Mouse (Mus musculus) thymus, postnatal 0 days (tissue): ENCODE measurements at regions not wholly inside any gene's neighbourhood (a gene's known extent, or its start where the extent isn't known, plus 50 kb on each side); places are given as distances from the start of the nearest gene placed in this dataset.

ENCODE experiments used
- DNase-seq: peaks from one replicate; pipeline ENCODE4 v3.0.0-alpha.2; 2015; ENCODE audit warnings: low spot score

DNA sequence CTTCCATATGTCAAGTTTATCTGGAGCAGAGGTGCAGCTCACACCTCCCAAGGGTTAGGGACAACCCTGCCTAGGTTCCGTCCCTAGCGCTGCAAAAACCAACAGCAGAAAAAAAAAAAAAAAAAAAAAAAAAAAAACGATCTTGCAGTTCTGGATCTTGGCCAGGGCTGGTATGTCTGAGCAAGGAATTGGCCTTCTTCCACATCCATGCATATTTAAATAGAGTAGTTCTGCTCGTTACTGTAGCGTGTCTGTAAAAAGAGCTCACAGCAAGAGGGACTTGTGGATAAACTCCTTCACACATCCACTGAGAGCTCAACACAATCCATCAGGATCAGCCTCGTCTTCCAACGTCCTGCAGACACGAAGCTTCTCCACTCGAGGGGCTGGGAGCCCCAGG is 639.4 kb upstream of the Adam5 start:
- no peak for DNase-seq

DNA sequence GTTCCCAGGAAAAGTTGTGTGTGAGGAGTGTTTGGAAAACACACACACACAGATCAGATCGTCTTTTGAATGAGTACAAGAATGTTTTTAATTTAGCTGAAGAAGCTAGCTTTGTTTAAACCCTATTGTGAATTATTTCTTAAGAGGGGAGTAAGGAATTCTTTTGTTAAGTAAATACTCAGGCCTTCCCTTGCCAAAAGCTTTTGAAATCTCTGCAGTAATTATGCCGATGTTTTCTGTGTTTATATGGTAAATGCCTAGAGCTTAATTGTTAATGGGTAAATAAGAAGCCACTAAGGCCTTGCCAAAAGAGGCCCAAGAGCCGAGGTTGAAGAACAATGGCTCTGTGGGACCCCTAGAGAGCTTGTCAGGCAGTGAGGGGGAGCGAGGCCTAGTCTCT is 638.3 kb upstream of the Adam5 start:
- no peak for DNase-seq

DNA sequence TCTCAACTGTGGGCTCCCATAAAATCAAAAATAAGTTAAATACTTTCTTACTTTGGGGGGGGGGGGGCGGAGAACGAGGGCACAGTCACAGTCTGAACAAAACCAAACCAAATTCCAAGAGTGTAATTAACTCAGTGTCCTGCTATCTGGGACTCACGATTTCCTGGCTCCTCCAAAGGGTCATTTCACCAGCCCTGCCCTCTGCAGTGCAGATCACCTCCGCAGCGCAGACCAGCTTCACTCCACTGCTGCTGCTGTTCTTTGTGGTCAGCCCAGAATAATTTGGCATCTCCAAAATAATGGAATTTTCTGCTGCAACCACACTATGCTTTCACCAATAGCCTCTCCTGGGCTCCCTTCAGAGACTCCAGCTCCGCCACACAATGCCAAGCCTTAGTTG is 631.5 kb upstream of the Adam5 start:
- DNase-seq, result no peak

DNA sequence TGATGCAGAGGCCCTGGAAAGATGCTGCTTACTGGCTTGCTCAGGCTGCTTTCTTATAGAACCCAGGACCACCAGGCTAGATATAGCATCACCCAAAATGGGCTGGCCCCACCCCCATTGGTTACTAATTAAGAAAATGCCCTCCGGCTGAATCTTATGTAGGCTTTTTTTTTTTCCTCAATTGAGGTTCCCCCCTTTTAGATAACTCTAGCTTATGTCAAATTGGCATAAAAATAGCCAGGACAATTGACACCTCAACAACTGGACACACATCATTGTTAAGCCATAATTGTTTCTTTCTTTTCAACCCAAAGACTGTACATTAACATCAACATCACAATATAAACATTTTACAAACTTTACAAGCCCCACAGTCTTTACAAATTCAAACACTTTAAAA is 630.8 kb upstream of the Adam5 start:
- DNase-seq, result no peak

DNA sequence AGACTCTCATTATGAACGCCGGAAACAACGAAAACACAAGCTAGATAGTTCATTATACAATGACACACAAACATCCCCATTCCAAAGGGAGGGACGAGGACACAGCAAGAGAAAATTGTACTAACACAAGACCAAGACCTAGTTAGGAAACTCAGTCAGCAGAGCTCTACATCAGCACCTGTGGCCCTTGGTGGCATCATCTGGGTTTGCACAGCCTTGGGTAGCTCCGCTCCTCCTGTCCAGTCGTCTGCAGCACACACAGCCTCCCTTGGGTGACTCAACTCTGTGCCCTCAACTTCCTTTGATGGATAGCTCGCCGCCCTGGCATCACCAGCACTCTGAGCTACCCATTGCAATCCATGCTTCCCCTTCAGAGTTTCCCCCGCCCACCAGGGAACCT is 629.7 kb upstream of the Adam5 start:
- DNase-seq, result no peak

DNA sequence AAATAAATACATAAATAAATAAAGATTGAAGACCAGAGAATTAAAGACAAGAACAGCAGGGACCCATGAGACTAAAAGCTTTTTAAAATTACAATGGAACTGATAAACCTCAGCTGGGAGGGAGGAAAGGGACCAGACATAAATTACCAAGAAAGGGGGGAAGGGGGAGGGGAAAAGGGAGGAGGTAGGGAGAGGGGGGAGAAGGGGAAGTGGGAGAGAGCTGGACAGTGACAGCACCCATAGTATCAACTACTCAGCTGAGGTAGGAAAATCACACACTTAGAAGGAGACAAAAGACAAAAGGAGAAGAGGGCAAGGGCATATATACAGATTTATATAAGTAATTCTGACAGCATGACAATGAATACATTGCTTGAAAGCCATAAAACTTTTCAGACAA is 626.4 kb upstream of the Adam5 start:
- no peak for DNase-seq

DNA sequence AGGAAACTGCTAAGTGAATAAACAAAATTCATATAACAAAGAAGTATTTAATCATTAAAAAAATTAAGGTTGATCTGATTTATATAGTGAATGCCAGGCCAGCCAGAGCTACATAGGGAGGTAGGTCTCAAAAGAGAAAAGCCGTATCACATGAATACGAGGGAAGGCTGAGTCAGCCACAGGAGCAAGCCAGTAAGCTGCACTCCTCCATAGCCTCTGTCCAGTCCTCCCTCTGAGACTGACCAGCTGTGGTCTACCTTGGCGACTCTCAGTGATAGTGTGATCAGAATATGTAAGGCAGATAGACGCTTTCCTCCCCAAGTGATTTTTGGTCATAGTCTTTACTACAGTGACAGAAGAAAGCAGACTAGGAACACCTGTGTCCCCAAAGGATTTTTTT is 625.4 kb upstream of the Adam5 start:
- no peak for DNase-seq

DNA sequence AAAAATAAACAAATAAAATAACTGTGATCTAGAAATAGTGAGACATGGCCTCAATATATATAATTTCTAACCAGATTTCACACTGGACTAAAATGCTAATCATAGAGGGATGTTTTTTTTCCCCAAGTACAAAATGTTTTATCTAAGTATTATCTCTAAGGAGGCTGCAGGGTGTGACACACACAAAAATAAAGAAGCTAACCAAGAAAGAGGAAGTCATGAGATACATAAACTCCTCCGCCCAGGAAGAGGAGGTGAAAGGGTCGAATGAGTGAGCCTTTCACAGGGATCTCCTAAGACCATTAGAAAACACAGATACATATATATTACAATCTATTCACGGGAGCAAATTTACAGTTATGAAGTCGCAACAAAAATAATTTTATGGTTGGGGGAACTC is 623.7 kb upstream of the Adam5 start:
- no peak for DNase-seq

DNA sequence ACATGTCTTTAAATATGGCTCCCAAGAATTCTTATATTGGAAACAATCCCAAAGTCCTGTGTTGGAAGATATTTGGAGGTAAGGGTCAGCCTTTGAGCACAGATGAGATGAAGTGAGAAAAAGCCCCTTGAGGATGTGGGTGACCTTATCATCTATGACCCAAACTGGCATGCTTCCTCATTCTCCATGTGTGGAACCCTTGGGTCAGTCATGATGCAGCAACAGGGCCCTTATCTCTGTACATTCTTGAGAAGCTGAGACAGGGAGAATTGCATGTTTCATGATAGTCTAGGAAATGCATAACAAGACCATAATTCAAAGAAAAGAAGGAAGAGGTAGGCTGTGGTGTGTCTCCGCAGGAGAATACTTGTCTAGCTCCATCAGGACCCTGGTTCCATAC is 621.8 kb upstream of the Adam5 start:
- no peak for DNase-seq

DNA sequence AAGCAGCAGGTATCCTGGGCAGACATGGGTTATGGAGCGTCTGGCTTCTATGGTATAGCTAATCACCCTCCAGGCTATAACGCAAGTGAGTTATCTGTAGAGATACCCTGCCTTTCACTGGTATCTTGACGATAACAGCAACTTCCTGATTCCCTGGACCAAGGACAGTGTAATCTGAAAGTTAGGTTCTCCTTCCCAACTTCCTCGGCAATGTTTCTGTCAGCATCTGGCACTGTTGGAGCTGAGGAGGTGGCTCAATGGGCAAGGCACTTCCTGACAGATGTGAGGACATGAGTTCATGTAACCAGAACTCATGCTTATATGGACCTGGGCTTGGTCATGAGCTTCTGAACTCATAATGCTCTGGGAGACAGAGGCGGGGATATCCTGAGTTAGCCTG is 620.9 kb upstream of the Adam5 start:
- no peak for DNase-seq

DNA sequence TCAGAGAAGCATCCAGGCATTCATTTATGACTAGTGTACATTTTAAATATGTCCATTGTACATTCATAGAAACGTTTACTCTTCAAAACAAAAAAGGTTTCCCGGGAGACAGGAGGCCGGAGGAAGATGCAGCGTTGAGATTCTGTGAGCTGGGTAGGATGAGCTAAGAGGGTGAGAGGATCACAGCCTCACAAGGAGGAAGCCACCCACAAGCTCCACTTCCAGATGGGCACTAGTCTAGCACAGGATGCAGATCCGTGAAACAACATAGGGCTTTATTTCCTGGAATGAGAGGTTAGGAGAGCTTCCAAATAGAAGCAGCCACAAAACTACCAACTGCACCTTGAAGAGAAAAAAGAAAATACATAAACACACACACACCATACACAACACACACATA is 619.4 kb upstream of the Adam5 start:
- DNase-seq, result no peak

DNA sequence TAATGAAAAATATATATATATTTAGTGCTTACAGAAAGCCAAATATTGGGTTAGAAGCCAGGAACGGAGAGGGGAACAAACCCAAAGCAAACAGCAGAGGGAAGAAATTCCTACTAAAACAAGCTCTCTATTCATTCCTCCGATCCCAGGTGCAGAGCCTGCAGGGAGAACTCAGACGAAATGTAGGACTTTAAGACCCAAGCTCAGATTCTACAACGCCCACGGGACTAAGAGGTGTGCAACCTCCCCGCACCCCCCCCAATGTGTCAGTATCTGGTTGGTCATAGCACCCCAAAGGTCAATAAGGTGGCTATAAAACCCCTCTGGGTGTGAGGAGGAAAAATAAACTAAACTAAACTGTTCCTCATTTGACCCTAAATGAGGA is 616.9 kb upstream of the Adam5 start:
- DNase-seq, result no peak

DNA sequence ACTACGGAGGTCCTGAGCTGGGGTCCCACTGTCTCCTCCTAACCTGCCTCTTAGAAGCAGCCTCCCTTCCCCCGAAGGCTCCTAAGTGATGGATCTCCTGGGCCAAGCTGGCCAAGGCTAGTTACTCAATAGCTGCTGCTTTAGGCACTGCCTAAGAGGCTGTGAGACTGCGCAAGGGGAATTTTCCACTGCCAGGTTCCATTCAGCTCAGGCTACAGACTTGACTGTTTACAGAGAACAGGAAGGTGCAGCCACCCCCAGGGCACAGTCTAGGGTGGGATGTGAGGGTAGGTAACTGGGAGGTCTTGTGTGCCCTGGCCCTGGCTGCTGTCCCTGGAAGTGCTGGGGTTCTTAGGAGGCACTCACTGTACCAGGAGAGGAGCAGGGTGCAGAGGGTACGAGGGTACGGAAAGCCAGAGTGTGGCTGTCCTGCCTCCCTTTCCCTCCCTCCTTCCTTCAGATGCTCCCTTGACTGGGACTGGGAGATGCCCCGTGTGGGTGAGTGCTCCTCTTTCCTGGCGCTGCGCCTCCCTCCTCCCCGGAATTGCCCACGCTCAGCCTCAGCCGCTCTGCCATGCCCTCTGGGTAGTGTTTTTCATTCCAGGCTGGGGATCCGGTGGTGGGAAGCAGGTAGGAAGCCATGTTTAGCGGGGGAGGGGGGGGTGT is 616.4 kb upstream of the Adam5 start:
- no peak for DNase-seq

DNA sequence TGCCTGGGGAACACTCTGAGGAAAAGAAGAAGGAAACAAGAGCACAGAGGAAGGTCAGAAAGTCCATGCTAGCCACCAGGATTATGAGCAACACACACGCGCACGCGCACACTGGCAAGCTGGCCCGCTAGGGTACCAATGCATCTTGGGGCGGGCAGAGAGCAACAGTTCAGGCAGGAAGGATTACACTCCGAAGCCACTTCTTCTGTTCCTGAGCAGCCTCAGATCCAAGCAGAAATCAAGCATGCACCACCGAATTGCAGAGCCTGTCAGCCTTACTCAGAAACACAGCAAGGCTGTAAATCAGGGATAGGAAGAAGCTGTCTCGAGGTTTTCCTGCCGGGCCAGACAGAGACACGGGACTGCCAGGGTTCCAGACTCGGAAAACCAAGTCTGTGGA is 615.8 kb upstream of the Adam5 start:
- DNase-seq, result peak; percentile 9

DNA sequence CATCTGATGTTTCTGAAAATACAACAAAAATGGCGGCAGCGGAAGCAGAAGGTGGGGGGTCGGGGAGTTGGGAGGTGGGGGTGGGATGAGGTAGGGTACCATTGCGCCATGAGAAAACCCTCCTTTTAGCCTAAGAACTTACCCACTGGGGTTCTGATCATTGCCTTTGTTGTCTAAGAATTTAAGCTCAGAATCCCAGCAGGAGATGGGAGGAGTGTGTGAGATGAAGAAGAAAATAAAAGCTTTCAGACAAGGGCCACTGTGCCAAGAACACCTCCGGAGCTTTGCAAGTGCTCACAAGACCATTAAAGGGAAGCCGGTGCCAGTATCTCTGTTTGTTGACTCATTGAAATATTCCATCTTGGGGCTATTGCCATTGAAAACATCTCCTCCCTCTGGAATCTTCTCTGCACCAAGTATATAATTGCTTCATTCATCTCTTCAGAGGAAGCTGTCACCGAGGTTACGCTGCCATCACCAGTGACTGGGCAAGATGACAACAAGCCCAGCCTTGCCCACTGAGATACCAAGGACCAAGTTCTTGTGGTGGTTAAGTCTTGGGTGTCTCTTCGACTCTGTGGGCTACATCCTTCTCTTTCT is 614.0 kb upstream of the Adam5 start:
- no peak for DNase-seq

DNA sequence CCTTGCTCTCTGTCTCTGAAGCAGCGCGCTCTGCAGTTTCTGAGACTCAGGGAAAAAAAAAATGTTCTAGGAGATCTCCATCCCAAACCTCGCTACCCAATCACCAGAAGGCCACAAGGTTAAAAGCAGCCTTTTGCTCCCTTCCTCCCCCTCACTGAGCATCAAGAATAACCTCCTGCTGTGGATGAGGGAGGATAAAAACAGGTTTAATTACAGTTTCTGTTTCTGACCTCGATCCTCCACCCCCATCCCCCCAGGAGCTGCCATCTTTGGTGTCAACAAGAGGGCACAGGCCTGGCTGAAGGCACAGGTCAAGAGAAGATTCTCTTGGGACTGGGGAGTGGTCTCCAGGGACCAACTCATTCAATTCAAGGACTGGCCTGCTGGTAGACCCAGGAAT is 613.0 kb upstream of the Adam5 start:
- DNase-seq, result no peak

DNA sequence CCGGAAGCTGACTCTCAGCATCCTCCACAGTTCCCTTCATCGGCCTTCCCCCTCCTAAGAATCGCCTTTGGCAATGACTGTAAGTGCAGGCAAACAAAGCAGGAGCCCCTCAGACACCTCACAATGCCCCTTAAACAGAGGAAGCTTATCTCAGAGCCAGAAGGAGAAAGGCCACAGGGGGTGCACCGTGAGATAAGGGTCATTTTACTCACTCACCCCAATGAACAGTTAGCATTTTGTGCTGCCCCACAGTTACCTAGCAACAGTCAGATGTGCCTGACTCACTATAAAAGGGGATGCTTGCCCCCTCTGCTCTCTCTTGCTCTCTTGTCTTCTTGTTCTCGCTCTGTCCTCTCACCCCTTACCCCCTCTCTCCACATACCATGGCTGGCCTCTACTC is 606.4 kb upstream of the Adam5 start:
- no peak for DNase-seq

DNA sequence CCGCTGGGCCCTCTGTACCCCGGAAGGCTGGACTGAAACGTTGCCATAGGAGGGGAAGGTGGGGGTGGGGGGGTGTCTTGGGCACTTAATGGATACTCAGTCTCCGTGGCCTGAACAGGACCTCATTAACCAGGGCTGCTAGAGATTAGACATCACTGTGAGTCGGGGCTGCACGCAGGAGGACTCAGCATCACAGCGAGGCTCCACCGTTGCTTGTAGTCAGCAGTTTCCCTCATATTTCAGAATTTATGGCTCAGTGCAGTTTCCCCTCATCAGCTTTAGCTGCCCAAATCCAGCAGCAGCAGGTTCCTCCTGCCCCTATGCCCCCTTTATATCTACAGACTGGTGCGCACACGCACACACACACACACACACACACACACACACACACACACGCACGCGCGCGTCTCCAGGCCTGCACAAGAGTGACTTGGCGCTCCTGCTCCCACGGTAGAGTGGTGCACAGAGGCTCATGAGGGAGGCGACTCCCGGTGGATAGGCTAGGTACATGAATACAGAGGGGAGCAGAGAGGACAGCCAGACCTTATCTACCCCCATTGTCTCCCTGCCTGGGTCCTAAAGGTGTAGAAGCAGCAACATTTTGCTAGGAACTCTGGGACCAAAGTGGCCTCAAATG is 605.8 kb upstream of the Adam5 start:
- DNase-seq, result no peak

DNA sequence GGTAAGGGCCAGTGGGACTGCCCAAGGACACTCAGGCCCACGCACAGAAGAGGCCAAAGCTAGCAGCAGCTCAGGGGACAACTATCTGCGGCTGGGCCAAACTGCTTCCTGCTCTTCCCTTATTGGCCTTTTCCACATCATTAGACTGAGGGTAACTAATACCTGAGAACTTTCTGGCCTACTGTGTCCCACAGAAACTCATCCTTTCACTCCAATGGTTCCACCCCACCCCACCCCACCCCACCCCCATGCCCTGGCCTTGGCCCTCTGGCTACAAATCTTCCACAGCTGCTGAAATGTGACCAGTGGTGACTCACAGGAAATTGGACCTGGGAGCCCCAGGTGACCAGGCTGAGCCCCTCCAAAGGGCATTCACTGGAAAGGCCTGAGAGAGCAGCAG is 604.6 kb upstream of the Adam5 start:
- DNase-seq, result no peak

DNA sequence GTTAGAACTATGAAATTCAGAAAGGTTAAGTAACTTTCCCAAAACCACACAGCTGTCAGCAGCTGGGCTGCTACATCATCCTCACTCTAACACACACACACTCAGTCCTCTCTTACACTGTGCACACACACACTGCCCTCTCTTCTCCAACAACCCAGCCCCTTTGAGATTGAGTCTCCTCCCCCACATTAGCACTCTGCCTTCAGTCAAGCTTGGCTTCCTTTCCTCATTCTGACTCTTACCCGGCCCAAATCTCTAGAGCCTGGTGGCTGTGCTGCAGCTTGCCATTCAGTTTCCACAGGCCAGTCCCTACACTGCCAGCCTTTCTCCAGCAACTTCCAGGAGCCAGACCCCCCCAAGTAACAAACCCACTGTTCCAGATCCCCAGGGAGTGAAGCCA is 602.0 kb upstream of the Adam5 start:
- no peak for DNase-seq

DNA sequence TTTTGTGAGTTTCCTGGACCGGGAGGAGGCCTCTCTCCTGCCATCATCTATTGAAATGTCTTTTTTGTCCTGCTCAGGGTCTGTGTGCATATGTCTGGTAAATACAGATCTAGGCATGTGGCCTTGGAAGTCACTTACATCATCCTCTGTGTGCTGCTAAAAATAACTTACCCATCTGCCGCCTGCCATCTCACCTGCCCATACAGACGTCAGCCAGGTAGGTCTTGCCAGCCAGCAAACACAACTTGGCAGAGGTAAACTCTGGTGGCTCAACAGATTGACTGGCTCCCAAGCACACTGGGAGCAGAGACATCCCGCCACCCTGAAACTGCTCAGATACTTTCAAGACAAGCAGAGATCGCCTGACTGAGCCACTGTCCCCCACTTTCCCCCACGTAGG is 597.3 kb upstream of the Adam5 start:
- DNase-seq, result no peak

DNA sequence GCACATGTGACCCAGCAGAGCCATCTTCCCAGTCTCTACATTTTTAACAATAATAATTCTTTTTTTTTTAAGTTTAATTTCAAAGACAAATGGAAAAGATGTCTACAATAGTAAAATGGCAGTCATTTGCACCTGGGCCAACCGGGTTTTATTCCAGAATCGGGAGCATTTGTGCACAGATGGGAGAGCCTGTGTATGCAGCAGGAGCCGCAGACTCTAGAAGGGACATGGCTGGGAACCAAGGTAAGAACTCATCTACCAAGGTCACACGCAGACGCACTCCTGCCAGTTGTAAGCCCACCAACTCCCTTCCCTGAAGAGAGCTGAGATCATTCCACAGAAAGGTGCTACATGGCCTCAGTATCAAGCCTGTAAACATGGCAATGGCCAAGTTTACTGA is 586.4 kb upstream of the Adam5 start:
- DNase-seq, result no peak

DNA sequence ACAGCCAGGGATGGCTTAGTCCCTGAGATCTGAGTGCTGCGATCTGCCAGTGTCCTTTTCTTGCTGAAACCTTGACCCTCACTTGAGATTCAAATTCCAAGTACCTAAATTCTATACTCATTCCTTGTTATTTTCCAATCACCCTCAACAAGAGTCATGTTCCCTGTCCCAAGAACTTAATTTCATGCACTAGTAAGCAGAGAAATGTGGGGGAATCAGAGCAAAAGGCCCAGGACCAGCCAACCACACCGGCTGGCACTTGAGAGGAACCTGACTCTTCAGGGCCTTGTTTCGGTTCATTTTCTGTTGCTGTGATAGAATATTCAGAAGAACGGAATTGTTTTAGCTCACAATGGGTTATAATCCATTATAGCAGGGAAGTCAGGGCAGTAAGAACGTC is 583.7 kb upstream of the Adam5 start:
- DNase-seq, result no peak
